Mouse (Mus musculus) embryonic facial prominence, embryonic 14.5 days (tissue): ENCODE measurements around the gene Creb3l4. TPM values are rescaled to one million over a fixed set of nuclear protein-coding genes. Genes with fewer than 3 reads are reported as not detected.

ENCODE experiments used
- ATAC-seq: fragments of 200-750 bp; cut with Nextera tagmentation; 2 replicates; pipeline ENCODE4 v1.8.0; 2017; ENCODE audit warnings: low read depth, moderate number of reproducible peaks, moderate TSS enrichment
- DNase-seq: peaks from one replicate; pipeline ENCODE4 v3.0.0-alpha.2; 2015; ENCODE audit warnings: low spot score
- H3K27ac ChIP-seq: fragments of 300-500 bp; sonication (generic); replicated peaks from 2 replicates; pipeline ENCODE4 v1.5.1; 2014; ENCODE audit warnings: low read depth, mild to moderate bottlenecking, low read length, moderate library complexity
- H3K27me3 ChIP-seq: fragments of 300-500 bp; sonication (generic); replicated peaks from 2 replicates; pipeline ENCODE4 v1.6.1; 2014; ENCODE audit warnings: low read length; ENCODE audit not compliant: control insufficient read depth, insufficient read depth
- H3K36me3 ChIP-seq: fragments of 300-500 bp; sonication (generic); 2 replicates; pipeline ENCODE4 v1.6.1; 2014; ENCODE audit warnings: low read length, mixed read lengths; ENCODE audit not compliant: control insufficient read depth, insufficient read depth
- H3K4me1 ChIP-seq: fragments of 300-500 bp; sonication (generic); 2 replicates; pipeline ENCODE4 v1.6.1; 2014; ENCODE audit warnings: antibody characterized with exemption, low read length; ENCODE audit not compliant: control insufficient read depth, insufficient read depth
- H3K4me2 ChIP-seq: fragments of 300-500 bp; sonication (generic); 2 replicates; pipeline ENCODE4 v1.6.1; 2014; ENCODE audit warnings: low read depth, mild to moderate bottlenecking, low read length, moderate library complexity, mixed read lengths
- H3K4me3 ChIP-seq: fragments of 300-500 bp; sonication (generic); 2 replicates; pipeline ENCODE4 v1.5.1; 2014; ENCODE audit warnings: low read depth, mild to moderate bottlenecking, low read length
- H3K9ac ChIP-seq: fragments of 300-500 bp; sonication (generic); 2 replicates; pipeline ENCODE4 v1.6.1; 2014; ENCODE audit warnings: low read depth, mild to moderate bottlenecking, low read length, moderate library complexity, mixed read lengths
- H3K9me3 ChIP-seq: fragments of 300-500 bp; sonication (generic); 2 replicates; pipeline ENCODE4 v1.6.1; 2016; ENCODE audit warnings: low read length; ENCODE audit not compliant: control insufficient read depth
- WGBS: fragments of 180-500 bp; shearing (Covaris S2); extraction: QIAGEN DNeasy Blood & Tissue Kit; methylation state at CpG from one replicate; pipeline ENCODE4 v1.1.7; 2014; 5-methylcytosine and 5-hydroxymethylcytosine counted together
- polyA plus RNA-seq: library from polyadenylated mRNA; unstranded; fragments of >200 nt; fragmentation: Nextera tagmentation; extraction: Ambion mirVana; gene quantifications from 2 replicates; pipeline ENCODE4 v1.2.1, GENCODE M21; 2014

Creb3l4 gene
- polyA plus RNA-seq, 1 experiment from 2014 or later: 5.2 TPM

GRCm38 (mm10) chr3:90268190-90268589 lies 24.9 kb upstream of the Creb3l4 start:
- Histone ChIP-seq H3K4me3 (no peak overlapping the region), H3K4me1 (peaks cover 10% of the 10 kb centered on the region), H3K27me3 (no peaks in the 10 kb centered on the region), H3K36me3 (peaks cover 37% of the 10 kb centered on the region), H3K4me2 (no peak overlapping the region), H3K9me3 (no peaks in the 10 kb centered on the region), H3K27ac (no peak overlapping the region), H3K9ac (no peak overlapping the region)
- WGBS: 93% methylated on average over 11 of the region's 11 CpGs
- ATAC-seq (no peak), DNase-seq (no peak)

- H3K9me3 ChIP-seq: no peaks in the 10 kb centered on the region
- DNase-seq (no peak), ATAC-seq (no peak)
- H3K4me1 ChIP-seq: peaks cover 10% of the 10 kb centered on the region
- H3K9ac ChIP-seq: no peak overlapping the region
- no peaks in the 10 kb centered on the region for H3K27me3 ChIP-seq
- H3K36me3 ChIP-seq: peaks cover 37% of the 10 kb centered on the region
- H3K27ac ChIP-seq: peak overlapping the region; percentile 97; the same call in 1 of the 2 replicates
- 91% methylated on average over 20 of the region's 20 CpGs for WGBS
- H3K4me3 ChIP-seq: no peak overlapping the region
- H3K4me2 ChIP-seq: peak overlapping the region; percentile 82
Measured at GRCm38 (mm10) chr3:90266901-90267775, 23.8 kb upstream of the Creb3l4 start.

- Histone ChIP-seq H3K4me3 (peak overlapping the region; percentile 86), H3K27ac (peak overlapping the region; percentile 97), H3K4me1 (peaks cover 10% of the 10 kb centered on the region), H3K36me3 (peaks cover 37% of the 10 kb centered on the region), H3K4me2 (peak overlapping the region; percentile 82), H3K9me3 (no peaks in the 10 kb centered on the region), H3K9ac (peak overlapping the region; percentile 87), H3K27me3 (no peaks in the 10 kb centered on the region)
- DNase-seq (no peak), ATAC-seq (peak; percentile 37)
- WGBS: 33% methylated on average over 14 of the region's 16 CpGs
Measured at GRCm38 (mm10) chr3:90265932-90266741, 22.8 kb upstream of the Creb3l4 start.

- peak within 1 kb of the TSS; percentile 86 for H3K4me3 ChIP-seq
- peak; percentile 91 for ATAC-seq
- peak; percentile 92 for DNase-seq
- H3K4me2 ChIP-seq: peak within 1 kb of the TSS; percentile 82
- peak within 1 kb of the TSS; percentile 97 for H3K27ac ChIP-seq
- no peaks in the 10 kb centered on the region for H3K9me3 ChIP-seq
- H3K4me1 ChIP-seq: peaks cover 10% of the 10 kb centered on the region
- H3K9ac ChIP-seq: peak within 1 kb of the TSS; percentile 87
- WGBS: 0% methylated on average over 16 of the region's 87 CpGs
- H3K27me3 ChIP-seq: no peaks in the 10 kb centered on the region
- H3K36me3 ChIP-seq: peaks cover 45% of the 10 kb centered on the region
Measured at GRCm38 (mm10) chr3:90265034-90265931, 22.0 kb upstream of the Creb3l4 start, which contains the start of gene Dennd4b. Gene Dennd4b, plus strand, starts transcription at chr3:90265185.

GRCm38 (mm10) chr3:90264687-90265033 lies 21.3 kb upstream of the Creb3l4 start:
- DNase-seq (no peak), ATAC-seq (no peak)
- H3K4me2 ChIP-seq: peak overlapping the region; percentile 82
- 35% methylated on average over 10 of the region's 10 CpGs for WGBS
- H3K27ac ChIP-seq: peak overlapping the region; percentile 97
- peak overlapping the region; percentile 87; the same call in 1 of the 2 replicates for H3K9ac ChIP-seq
- peaks cover 51% of the 10 kb centered on the region for H3K36me3 ChIP-seq
- no peaks in the 10 kb centered on the region for H3K9me3 ChIP-seq
- H3K4me1 ChIP-seq: peaks cover 10% of the 10 kb centered on the region
- no peaks in the 10 kb centered on the region for H3K27me3 ChIP-seq
- H3K4me3 ChIP-seq: peak overlapping the region; percentile 86

- 91% methylated on average over 5 of the region's 5 CpGs for WGBS
- no peaks in the 10 kb centered on the region for H3K9me3 ChIP-seq
- peaks cover 10% of the 10 kb centered on the region for H3K4me1 ChIP-seq
- H3K27ac ChIP-seq: no peak overlapping the region
- peaks cover 56% of the 10 kb centered on the region for H3K36me3 ChIP-seq
- H3K4me3 ChIP-seq: no peak overlapping the region
- no peak for DNase-seq
- H3K9ac ChIP-seq: 0 out of 2 replicates have a peak overlapping the region, but pooled peaks have one; percentile 37
- no peaks in the 10 kb centered on the region for H3K27me3 ChIP-seq
- no peak for ATAC-seq
- no peak overlapping the region for H3K4me2 ChIP-seq
Measured at GRCm38 (mm10) chr3:90263121-90263771, 19.9 kb upstream of the Creb3l4 start.

- Histone ChIP-seq H3K27ac (no peak overlapping the region), H3K27me3 (no peaks in the 10 kb centered on the region), H3K36me3 (peaks cover 67% of the 10 kb centered on the region), H3K9me3 (no peaks in the 10 kb centered on the region), H3K9ac (no peak overlapping the region), H3K4me2 (no peak overlapping the region), H3K4me3 (no peak overlapping the region), H3K4me1 (peaks cover 12% of the 10 kb centered on the region; the same call in 1 of the 2 replicates)
- WGBS: 94% methylated on average over 4 of the region's 4 CpGs
- ATAC-seq (no peak), DNase-seq (no peak)
Measured at GRCm38 (mm10) chr3:90258521-90258920, 15.2 kb upstream of the Creb3l4 start.
